Mouse (Mus musculus): ENCODE measurements around the gene Plekho2.

- TF ChIP-seq CTCF (IDR thresholded peaks at IDR 0.05) (no peak), EP300 (IDR thresholded peaks at IDR 0.05) (no peak)
Measured at GRCm38 (mm10) chr9:65541126-65542068, 38.4 kb downstream of the Plekho2 start.
